Mouse (Mus musculus) bone marrow macrophage, adult 2 months (primary cell): ENCODE measurements at regions not wholly inside any gene's neighbourhood (a gene's known extent, or its start where the extent isn't known, plus 50 kb on each side); places are given as distances from the start of the nearest gene placed in this dataset.

Source experiments
- CTCF ChIP-seq: IDR thresholded peaks from 2 replicates; pipeline ENCODE4 v1.5.1; 2012; ENCODE audit warnings: low read depth, mild to moderate bottlenecking, low read length, moderate library complexity
- POLR2A ChIP-seq: IDR thresholded peaks from 2 replicates; pipeline ENCODE4 v1.6.1; 2012; ENCODE audit warnings: mild to moderate bottlenecking, low read depth, low read length, borderline replicate concordance

GRCm38 (mm10) chr10:119086450-119086849, 153.4 kb downstream of the Cand1 start:
- TF ChIP-seq POLR2A (no peak), CTCF (no peak)
